Mouse (Mus musculus): Measurements from ENCODE around the gene Scai.
"Not testable (repeated sequence)": the region's sequence is repeated elsewhere in the genome, so short reads cannot be mapped to it uniquely, and the experiment has no call there.

The Scai gene

GRCm38 (mm10) chr2:39140586-39141455 lies 49.7 kb downstream of the Scai start:
- DNase-seq (ENCODE audit: low spot score in 2 of 2), result peak; percentile 48 to 52

DNA sequence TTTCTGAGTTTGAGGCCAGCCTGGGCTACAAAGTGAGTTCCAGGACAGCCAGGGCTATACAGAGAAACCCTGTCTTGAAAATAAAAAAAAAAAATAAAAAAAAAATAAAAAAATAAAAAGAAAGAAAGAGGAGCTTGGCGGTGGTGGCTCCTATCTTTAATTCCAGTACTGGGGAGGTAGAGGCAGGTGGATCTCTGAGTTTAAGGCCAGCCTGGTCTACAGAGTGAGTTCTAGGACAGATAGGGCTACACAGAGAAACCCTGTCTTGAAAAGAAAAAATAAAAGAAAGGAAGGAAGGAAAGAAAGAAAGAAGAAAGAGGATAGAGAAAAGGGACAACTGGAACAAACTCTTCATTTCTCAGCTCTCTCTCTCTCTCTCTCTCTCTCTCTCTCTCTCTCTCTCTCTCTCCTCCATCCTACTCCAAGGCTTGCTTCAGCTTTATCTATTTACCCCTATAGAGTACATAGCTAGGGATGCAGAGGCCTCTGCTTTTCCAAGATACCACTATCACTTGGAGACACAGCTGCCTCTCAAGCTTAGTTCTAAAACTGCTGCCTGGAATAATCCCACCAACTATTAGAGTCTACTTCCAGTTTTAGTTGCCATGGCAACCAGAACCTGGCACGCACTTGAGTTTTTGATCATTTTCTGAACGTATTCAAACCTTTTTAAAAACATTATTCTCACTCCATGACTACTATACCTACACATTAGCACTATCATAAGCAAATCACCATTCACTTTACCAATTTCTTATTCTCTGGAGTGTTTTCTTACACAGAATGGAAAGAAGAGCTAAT lies 60.8 kb downstream of the Scai start:
- no peak for DNase-seq (ENCODE audit: low spot score in 2 of 2)

DNA sequence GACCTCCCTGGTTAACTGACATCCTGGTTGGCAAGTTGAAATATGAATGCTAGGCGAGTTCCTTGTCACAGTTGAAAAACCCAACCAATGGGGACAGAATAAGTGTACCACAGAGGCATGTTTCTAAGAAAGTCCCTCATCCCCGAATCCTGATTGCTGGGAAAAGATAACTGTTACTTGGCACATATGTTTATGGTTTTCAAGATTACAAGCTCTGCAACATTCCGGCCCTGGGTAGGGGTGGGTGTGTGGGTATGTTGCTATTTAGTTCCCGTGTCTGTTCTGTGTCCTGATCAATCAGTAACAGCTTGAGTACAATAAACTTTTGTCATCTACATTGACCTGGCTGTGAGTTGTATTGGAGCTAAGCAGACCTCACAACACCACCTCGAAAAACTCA lies 66.4 kb downstream of the Scai start:
- no peak for DNase-seq (ENCODE audit: low spot score in 2 of 2)

GRCm38 (mm10) chr2:39121137-39121536 lies 69.4 kb downstream of the Scai start:
- DNase-seq (ENCODE audit: low spot score in 2 of 2), result no peak

DNA sequence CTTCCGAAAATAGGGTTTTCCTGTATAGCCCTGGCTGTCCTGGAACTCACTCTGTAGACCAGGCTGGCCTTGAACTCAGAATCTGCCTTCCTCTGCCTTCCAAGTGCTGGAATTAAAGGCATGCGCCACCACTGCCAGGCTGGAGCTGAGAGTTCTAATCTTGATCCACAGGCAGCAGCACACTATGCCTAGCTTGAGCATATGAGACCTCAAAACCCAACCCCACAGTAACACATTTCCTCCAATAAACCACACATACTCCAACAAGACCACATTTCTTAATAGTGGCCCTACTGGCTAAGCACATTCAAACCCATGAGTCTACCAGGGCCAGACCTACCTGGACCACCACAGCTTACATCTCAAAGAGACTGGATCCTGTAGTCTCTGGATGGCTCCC lies 74.0 kb downstream of the Scai start:
- no peak for DNase-seq (ENCODE audit: low spot score in 2 of 2)

- no peak for DNase-seq (ENCODE audit: low spot score in 2 of 2)
Measured at GRCm38 (mm10) chr2:39114093-39114492, 76.4 kb downstream of the Scai start.

DNA sequence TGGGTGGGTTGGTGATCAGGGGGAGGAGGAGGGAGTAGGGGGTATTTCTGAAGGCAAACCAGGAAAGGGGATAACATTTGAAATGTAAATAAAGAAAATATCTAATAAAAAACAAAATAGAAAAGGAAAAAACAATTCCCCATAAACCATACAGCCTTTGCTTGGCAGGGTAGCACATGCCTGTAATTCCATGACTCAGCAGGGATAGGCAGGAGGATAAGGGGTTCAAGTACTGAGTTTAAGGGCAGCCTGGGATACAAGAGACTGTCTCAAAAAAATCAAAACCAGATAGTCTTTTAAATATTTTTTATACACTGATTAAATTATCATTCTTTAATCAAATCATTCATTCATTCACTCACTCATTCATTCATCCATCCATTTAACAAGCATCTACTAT lies 80.0 kb downstream of the Scai start:
- no peak for DNase-seq (ENCODE audit: low spot score in 2 of 2)

- not testable (repeated sequence) for DNase-seq (ENCODE audit: low spot score in 2 of 2)
Measured at GRCm38 (mm10) chr2:39109712-39110111, 80.8 kb downstream of the Scai start.

DNA sequence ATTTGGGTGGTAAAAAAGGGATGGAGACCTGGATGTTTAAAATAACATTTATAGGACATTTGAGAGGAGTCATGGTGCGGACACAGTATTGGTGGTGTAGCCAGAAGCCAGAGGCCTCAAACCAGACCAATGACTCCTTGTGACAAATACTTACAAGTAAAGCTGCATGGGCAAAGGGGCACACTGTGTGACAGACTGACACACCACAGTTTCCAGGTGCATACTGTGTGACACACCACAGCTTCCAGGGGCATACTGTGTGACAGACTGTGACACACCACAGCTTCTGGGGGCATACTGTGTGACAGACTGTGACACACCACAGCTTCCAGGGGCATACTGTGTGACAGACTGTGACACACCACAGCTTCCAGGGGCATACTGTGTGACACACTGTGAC lies 90.6 kb downstream of the Scai start:
- not testable (repeated sequence) for DNase-seq (ENCODE audit: low spot score in 2 of 2)

DNA sequence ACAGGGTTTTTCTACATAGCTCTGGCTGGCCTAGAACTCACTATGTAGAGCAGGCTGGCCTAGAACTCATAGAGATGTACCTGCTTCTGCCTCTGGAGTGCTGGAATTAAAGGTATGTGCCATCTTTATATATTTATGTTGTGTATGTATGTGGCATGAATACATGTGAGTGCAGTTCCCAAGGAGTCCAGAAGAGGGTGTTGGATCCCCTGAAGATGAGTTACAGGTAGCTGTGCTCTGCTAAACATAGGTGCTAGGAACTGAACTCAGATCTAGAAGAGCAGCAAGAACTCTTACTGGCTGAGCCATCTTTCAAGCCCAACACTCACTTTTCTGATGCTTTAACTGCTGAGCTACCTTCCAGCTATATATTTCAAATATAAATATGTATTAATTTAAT lies 92.5 kb downstream of the Scai start:
- no peak for DNase-seq (ENCODE audit: low spot score in 2 of 2)

GRCm38 (mm10) chr2:39091966-39092365 lies 98.6 kb downstream of the Scai start:
- DNase-seq (ENCODE audit: low spot score in 2 of 2), result no peak

DNA sequence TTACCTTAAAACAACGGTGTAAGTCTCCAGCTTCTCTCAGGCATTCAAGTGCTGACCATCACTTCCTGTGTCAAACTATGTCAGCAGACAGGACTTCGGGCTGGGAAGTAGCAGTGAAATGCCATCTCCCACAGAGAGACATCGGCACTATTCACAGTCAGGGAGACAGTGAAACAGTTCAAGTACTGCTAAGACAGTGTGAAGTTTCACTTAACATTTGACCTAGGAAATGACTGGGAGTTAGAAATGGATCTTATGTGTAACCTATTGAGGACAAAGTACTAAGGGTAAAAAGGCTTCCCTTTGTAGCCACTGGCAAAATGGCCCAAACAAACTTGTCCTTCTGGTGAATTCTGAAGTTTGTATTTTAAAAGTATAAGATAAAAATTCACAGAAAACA lies 107.8 kb downstream of the Scai start:
- DNase-seq (ENCODE audit: low spot score in 2 of 2), result no peak

GRCm38 (mm10) chr2:39070666-39071065 lies 119.9 kb downstream of the Scai start:
- no peak for DNase-seq (ENCODE audit: low spot score in 2 of 2)

DNA sequence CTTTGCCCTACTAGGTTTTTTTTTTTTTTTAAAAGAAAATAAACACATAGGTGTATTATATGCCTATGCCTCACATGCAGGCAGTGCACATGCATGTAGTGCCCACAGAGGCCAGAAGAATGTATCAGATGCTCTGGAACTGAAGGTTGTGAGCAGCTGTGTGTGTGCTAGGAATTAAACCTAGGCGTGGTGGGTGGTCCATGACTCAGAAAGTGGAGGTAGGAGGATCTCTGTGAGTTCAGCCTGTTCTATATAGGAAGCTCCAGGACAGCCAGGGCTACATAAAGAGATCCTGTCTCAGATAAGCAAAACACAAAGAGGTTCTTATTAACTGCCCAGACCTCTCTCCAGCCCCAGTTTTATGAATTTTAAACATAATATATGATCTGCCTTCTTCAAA lies 121.4 kb downstream of the Scai start:
- no peak for DNase-seq (ENCODE audit: low spot score in 2 of 2)

GRCm38 (mm10) chr2:39065400-39065987 lies 125.0 kb downstream of the Scai start, which contains the start of gene Golga1:
Gene Golga1 (minus strand): TSS chr2:39065541.
- peak; percentile 88 to 89 for DNase-seq (ENCODE audit: low spot score in 2 of 2)

DNA sequence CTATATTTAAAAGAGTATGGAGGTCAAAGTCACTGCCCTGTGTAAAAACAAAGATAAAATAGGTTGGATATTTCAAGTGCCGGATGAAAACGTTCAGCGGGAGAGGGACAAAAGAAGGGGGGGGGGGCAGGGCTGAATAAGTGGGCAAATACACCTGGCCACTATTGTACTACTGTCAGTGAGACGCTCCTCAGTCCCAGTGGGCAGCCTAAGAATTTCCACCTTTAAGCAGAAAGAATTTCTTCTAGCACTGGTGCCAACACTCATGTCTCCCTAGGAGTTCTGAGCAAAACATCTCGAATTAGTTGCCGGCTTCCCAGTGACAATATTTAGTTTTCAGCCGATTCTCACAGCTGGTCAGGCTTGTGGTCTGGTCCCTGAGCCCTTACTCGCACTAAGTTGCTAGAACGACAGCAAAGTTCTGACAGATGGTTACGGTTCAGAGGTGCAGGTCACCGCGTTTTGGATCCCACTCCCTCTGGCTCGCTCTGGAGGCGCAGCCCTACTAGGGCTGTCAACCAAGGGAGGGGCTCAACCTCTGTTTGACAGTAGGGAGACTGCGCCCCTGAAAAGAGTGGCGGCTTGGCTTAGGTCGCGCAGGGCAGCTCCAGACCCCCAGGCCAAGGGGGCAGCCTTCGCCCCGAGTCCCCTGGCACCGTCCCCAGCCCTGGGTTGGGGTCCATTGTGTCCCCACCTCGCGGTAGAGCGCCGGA lies 125.7 kb downstream of the Scai start:
- no peak for DNase-seq (ENCODE audit: low spot score in 2 of 2)

DNA sequence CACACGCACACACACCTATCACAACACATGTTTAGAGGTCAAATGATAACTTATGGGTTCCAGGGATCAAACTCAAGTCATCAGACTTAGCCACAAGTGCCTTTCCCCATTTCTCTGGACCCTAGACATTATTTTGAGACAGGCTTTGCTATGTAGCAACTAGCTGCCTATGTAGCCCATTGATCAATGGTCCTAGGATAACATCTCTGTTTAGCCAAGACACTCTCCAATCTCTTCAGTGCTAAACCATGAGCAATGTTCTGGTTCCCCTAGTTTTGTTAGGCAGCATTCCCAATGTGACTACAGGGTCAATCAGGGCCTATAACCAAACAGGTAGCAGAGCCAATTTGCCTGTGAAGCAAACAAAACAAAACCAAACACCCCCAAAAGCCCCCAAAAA lies 142.0 kb downstream of the Scai start:
- no peak for DNase-seq (ENCODE audit: low spot score in 2 of 2)

DNA sequence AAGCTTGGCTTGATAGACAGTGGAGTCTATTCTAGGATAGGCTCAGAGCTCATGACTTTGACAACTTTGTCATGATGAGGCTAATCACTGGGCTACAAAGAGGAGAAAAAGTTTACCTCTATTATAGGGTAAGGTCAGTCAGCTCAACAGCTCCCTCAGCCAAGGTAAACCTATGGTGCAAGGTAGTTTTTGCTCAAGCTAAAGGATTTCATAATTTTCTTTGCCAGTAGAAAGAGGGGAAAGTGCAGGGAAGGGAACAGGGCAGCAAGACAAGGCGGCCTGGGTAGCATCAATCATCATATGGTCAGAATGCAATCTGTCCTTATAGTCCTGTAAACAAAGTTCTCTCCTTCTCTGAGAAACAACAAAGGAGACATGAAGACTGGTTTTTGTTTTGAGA lies 150.3 kb downstream of the Scai start:
- no peak for DNase-seq (ENCODE audit: low spot score in 2 of 2)

DNA sequence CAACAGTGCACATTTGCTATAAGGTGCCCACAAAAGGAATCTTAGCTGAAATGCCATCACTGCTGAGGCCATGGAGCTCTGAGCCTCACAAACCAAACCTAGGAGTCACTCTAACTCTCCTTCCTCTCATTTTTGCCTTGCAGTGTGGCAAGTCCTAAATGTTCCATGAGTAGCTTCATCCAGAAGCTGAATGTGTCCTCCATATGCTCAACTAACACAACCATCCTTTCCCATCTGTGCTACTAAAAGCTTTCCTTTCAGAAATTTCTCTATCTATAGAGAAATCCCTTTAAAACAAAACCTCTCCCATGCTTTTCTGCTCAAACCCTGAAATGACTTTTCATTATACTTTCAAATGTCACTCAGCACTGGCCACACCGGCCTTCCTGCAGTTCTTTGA lies 158.9 kb downstream of the Scai start:
- DNase-seq (ENCODE audit: low spot score in 2 of 2), result no peak

DNA sequence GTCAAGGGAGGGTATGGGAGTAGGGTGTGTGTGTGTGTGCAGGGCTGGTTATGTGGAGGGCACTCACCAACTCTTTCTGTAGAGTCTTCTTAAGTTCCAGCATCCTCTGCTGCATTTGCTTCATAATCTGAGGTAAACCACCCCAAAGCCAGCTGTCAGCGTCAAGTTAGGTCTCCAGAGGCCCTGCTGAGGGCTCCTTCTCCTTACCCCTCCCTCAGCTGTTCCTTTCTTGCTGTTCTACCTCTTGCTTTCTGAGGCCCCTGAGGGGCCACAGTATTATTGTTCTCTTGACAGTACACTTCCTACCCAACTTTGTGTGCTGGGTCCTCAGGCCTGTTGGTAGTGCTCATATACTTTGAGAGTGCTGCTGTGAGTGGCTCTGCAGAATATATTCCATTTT lies 170.5 kb downstream of the Scai start:
- no peak for DNase-seq (ENCODE audit: low spot score in 2 of 2)

DNA sequence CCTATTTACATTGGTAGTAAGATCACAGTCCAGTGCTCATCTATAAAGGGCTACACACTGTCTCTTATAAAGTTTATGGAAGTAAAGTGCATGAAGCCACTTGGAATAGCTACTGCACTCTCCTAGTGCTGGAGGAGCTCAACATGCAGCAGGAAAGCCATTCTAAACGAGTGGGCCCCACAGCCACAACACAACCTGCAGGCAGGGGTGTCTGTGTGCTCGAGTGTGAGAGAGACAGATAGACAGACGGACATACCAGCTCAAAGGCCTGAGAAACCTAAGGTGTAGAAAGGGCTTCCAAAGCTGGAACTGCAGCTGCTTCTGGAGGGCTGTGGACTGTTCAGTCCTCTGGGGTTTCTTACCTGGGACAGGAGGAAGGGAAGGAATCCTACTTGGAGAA lies 174.0 kb downstream of the Scai start:
- DNase-seq (ENCODE audit: low spot score in 2 of 2), result no peak

All from heart, adult 9 months (tissue).